Mouse (Mus musculus) forebrain, embryonic 14.5 days (tissue): ENCODE measurements at regions not wholly inside any gene's neighbourhood (a gene's known extent, or its start where the extent isn't known, plus 50 kb on each side); places are given as distances from the start of the nearest gene placed in this dataset.

Experiments used
- ATAC-seq: fragments of 200-750 bp; cut with Nextera tagmentation; 2 replicates; pipeline ENCODE4 v1.8.0; 2017; ENCODE audit warnings: mild to moderate bottlenecking, moderate library complexity
- DNase-seq: peaks from one replicate; pipeline ENCODE4 v3.0.0-alpha.2; 2015; ENCODE audit warnings: low spot score
- H3K27ac ChIP-seq: fragments of 300-500 bp; sonication (generic); 2 replicates; pipeline ENCODE4 v1.5.1; 2014; ENCODE audit warnings: low read depth, mild to moderate bottlenecking, control low read depth, low read length, moderate library complexity
- H3K27me3 ChIP-seq: fragments of 300-500 bp; sonication (generic); replicated peaks from 2 replicates; pipeline ENCODE4 v1.6.1; 2014; ENCODE audit warnings: low read length, control low read depth, mixed read lengths; ENCODE audit not compliant: control insufficient read depth, insufficient read depth
- H3K36me3 ChIP-seq: fragments of 300-500 bp; sonication (generic); 2 replicates; pipeline ENCODE4 v1.6.1; 2014; ENCODE audit warnings: low read length, control low read depth; ENCODE audit not compliant: control insufficient read depth, insufficient read depth
- H3K4me1 ChIP-seq: fragments of 300-500 bp; sonication (generic); 2 replicates; pipeline ENCODE4 v1.6.1; 2014; ENCODE audit warnings: antibody characterized with exemption, low read length, control low read depth; ENCODE audit not compliant: control insufficient read depth, insufficient read depth
- H3K4me2 ChIP-seq: fragments of 300-500 bp; sonication (generic); 2 replicates; pipeline ENCODE4 v1.6.1; 2014; ENCODE audit warnings: mild to moderate bottlenecking, control low read depth, low read length
- H3K4me3 ChIP-seq: fragments of 300-500 bp; sonication (generic); 2 replicates; pipeline ENCODE4 v1.5.1; 2014; ENCODE audit warnings: low read depth, low read length, control low read depth
- H3K9ac ChIP-seq: fragments of 300-500 bp; sonication (generic); 2 replicates; pipeline ENCODE4 v1.6.1; 2014; ENCODE audit warnings: mild to moderate bottlenecking, low read length, control low read depth, moderate library complexity
- H3K9me3 ChIP-seq: fragments of 300-500 bp; sonication (generic); replicated peaks from 2 replicates; pipeline ENCODE4 v1.6.1; 2016; ENCODE audit warnings: low read length, control low read depth, mixed read lengths; ENCODE audit not compliant: control insufficient read depth
- WGBS: fragments of 180-500 bp; shearing (Covaris S2); extraction: QIAGEN DNeasy Blood & Tissue Kit; methylation state at CpG from one replicate; pipeline ENCODE4 v1.1.7; 2014; 5-methylcytosine and 5-hydroxymethylcytosine counted together

GRCm38 (mm10) chr17:93260366-93261205 lies 61.8 kb downstream of the Adcyap1 start:
- Histone ChIP-seq H3K27me3 (no peaks in the 10 kb centered on the region), H3K9me3 (no peaks in the 10 kb centered on the region), H3K27ac (0 out of 2 replicates have a peak overlapping the region, but pooled peaks have one; percentile 0), H3K4me2 (no peak overlapping the region), H3K9ac (no peak overlapping the region), H3K4me1 (peaks cover 4% of the 10 kb centered on the region; the same call in 1 of the 2 replicates), H3K4me3 (no peak overlapping the region), H3K36me3 (no peaks in the 10 kb centered on the region)
- DNase-seq: peak; percentile 85
- peak; percentile 90 for ATAC-seq
- 10% methylated on average over 8 of the region's 8 CpGs for WGBS

- Histone ChIP-seq H3K27ac (peak overlapping the region; percentile 29; the same call in 1 of the 2 replicates), H3K4me1 (peaks cover 4% of the 10 kb centered on the region; the same call in 1 of the 2 replicates), H3K27me3 (no peaks in the 10 kb centered on the region), H3K9ac (no peak overlapping the region), H3K36me3 (no peaks in the 10 kb centered on the region), H3K4me2 (no peak overlapping the region), H3K9me3 (no peaks in the 10 kb centered on the region), H3K4me3 (no peak overlapping the region)
- no peak for DNase-seq
- 0% methylated on average over 1 of the region's 1 CpGs for WGBS
- peak; percentile 80 for ATAC-seq
Observed at GRCm38 (mm10) chr17:93261206-93261504, 62.3 kb downstream of the Adcyap1 start.

GRCm38 (mm10) chr17:93306121-93306520 lies 107.3 kb downstream of the Adcyap1 start:
- H3K9me3 ChIP-seq: no peaks in the 10 kb centered on the region
- H3K36me3 ChIP-seq: no peaks in the 10 kb centered on the region
- WGBS: 10% methylated on average over 1 of the region's 1 CpGs
- H3K4me2 ChIP-seq: no peak overlapping the region
- DNase-seq (no peak), ATAC-seq (no peak)
- no peak overlapping the region for H3K27ac ChIP-seq
- no peaks in the 10 kb centered on the region for H3K27me3 ChIP-seq
- H3K4me3 ChIP-seq: no peak overlapping the region
- no peak overlapping the region for H3K9ac ChIP-seq
- no peaks in the 10 kb centered on the region for H3K4me1 ChIP-seq

GRCm38 (mm10) chr17:93312139-93312538 lies 113.3 kb downstream of the Adcyap1 start:
- Histone ChIP-seq H3K9ac (no peak overlapping the region), H3K4me2 (no peak overlapping the region), H3K27ac (no peak overlapping the region), H3K4me3 (no peak overlapping the region), H3K9me3 (no peaks in the 10 kb centered on the region), H3K4me1 (peaks cover 8% of the 10 kb centered on the region), H3K27me3 (no peaks in the 10 kb centered on the region), H3K36me3 (no peaks in the 10 kb centered on the region)
- DNase-seq: no peak
- WGBS: 54% methylated on average over 4 of the region's 4 CpGs
- no peak for ATAC-seq

GRCm38 (mm10) chr17:93312640-93313309 lies 114.0 kb downstream of the Adcyap1 start:
- DNase-seq: peak; percentile 33
- ATAC-seq: peak; percentile 64; the same call in 1 of the 2 replicates

GRCm38 (mm10) chr17:93313310-93313688 lies 114.5 kb downstream of the Adcyap1 start:
- H3K27ac ChIP-seq: no peak overlapping the region
- no peaks in the 10 kb centered on the region for H3K9me3 ChIP-seq
- no peaks in the 10 kb centered on the region for H3K27me3 ChIP-seq
- no peak overlapping the region for H3K9ac ChIP-seq
- peak; percentile 90 for ATAC-seq
- WGBS: 42% methylated on average over 2 of the region's 2 CpGs
- no peak overlapping the region for H3K4me3 ChIP-seq
- H3K4me1 ChIP-seq: peaks cover 8% of the 10 kb centered on the region
- peak; percentile 60 for DNase-seq
- H3K4me2 ChIP-seq: no peak overlapping the region
- no peaks in the 10 kb centered on the region for H3K36me3 ChIP-seq

More at GRCm38 (mm10) chr17:93312640-93313309, 114.0 kb downstream of the Adcyap1 start:
- H3K36me3 ChIP-seq: no peaks in the 10 kb centered on the region
- no peaks in the 10 kb centered on the region for H3K9me3 ChIP-seq
- H3K9ac ChIP-seq: no peak overlapping the region
- no peak overlapping the region for H3K4me3 ChIP-seq
- peaks cover 8% of the 10 kb centered on the region for H3K4me1 ChIP-seq
- H3K27me3 ChIP-seq: no peaks in the 10 kb centered on the region
- whole genome bisulfite sequencing: 66% methylated on average over 3 of the region's 3 CpGs
- H3K4me2 ChIP-seq: no peak overlapping the region
- no peak overlapping the region for H3K27ac ChIP-seq

- Histone ChIP-seq H3K36me3 (no peaks in the 10 kb centered on the region), H3K4me1 (peaks cover 8% of the 10 kb centered on the region), H3K9me3 (peaks cover 4% of the 10 kb centered on the region; the same call in 1 of the 2 replicates), H3K9ac (no peak overlapping the region), H3K27ac (no peak overlapping the region), H3K4me2 (no peak overlapping the region), H3K27me3 (no peaks in the 10 kb centered on the region), H3K4me3 (no peak overlapping the region)
- no peak for DNase-seq
- WGBS: 74% methylated on average over 3 of the region's 3 CpGs
- no peak for ATAC-seq
Observed at GRCm38 (mm10) chr17:93314144-93314543, 115.3 kb downstream of the Adcyap1 start.

- no peaks in the 10 kb centered on the region for H3K4me1 ChIP-seq
- H3K9ac ChIP-seq: no peak overlapping the region
- H3K4me2 ChIP-seq: no peak overlapping the region
- H3K27me3 ChIP-seq: no peaks in the 10 kb centered on the region
- no peak for ATAC-seq
- H3K36me3 ChIP-seq: no peaks in the 10 kb centered on the region
- H3K9me3 ChIP-seq: peaks cover 5% of the 10 kb centered on the region; the same call in 1 of the 2 replicates
- no peak for DNase-seq
- H3K4me3 ChIP-seq: no peak overlapping the region
- 88% methylated on average over 4 of the region's 4 CpGs for WGBS
- H3K27ac ChIP-seq: no peak overlapping the region
Observed at GRCm38 (mm10) chr17:93321482-93321881, 122.7 kb downstream of the Adcyap1 start.

- 95% methylated on average over 1 of the region's 1 CpGs for WGBS
- no peak overlapping the region for H3K4me2 ChIP-seq
- H3K4me1 ChIP-seq: no peaks in the 10 kb centered on the region
- no peak overlapping the region for H3K27ac ChIP-seq
- no peak overlapping the region for H3K4me3 ChIP-seq
- H3K9ac ChIP-seq: no peak overlapping the region
- DNase-seq (no peak), ATAC-seq (no peak)
- H3K36me3 ChIP-seq: no peaks in the 10 kb centered on the region
- no peaks in the 10 kb centered on the region for H3K9me3 ChIP-seq
- H3K27me3 ChIP-seq: no peaks in the 10 kb centered on the region
Observed at GRCm38 (mm10) chr17:93337576-93337975, 138.8 kb downstream of the Adcyap1 start.
